Mouse (Mus musculus) lung, postnatal 0 days (tissue): ENCODE measurements around the gene Cela2a. TPM values are rescaled to one million over a fixed set of nuclear protein-coding genes. Genes with fewer than 3 reads are reported as not detected.

Source experiments
- ATAC-seq: fragments of 200-750 bp; cut with Nextera tagmentation; 2 replicates; pipeline ENCODE4 v1.8.0; 2017; ENCODE audit warnings: moderate library complexity
- DNase-seq: peaks from one replicate; pipeline ENCODE4 v3.0.0-alpha.2; 2016; ENCODE audit warnings: low spot score
- H3K27ac ChIP-seq: fragments of 300-500 bp; sonication (generic); 2 replicates; pipeline ENCODE4 v1.5.1; 2014; ENCODE audit warnings: antibody characterized with exemption, mild to moderate bottlenecking, low read length, mixed read lengths
- H3K27me3 ChIP-seq: fragments of 300-500 bp; sonication (generic); replicated peaks from 2 replicates; pipeline ENCODE4 v1.6.1; 2014; ENCODE audit warnings: low read length, mixed read lengths; ENCODE audit not compliant: insufficient read depth
- H3K36me3 ChIP-seq: fragments of 300-500 bp; sonication (generic); 2 replicates; pipeline ENCODE4 v1.6.1; 2014; ENCODE audit warnings: low read length, mixed read lengths; ENCODE audit not compliant: insufficient read depth
- H3K4me1 ChIP-seq: fragments of 300-500 bp; sonication (generic); 2 replicates; pipeline ENCODE4 v1.6.1; 2014; ENCODE audit warnings: antibody characterized with exemption, low read depth, low read length, mixed read lengths; ENCODE audit not compliant: insufficient read depth
- H3K4me2 ChIP-seq: fragments of 300-500 bp; sonication (generic); replicated peaks from 2 replicates; pipeline ENCODE4 v1.6.1; 2014; ENCODE audit warnings: low read depth, mild to moderate bottlenecking, low read length, moderate library complexity, mixed read lengths
- H3K4me3 ChIP-seq: fragments of 300-500 bp; sonication (generic); 2 replicates; pipeline ENCODE4 v1.5.1; 2014; ENCODE audit warnings: low read depth, low read length
- H3K9ac ChIP-seq: fragments of 300-500 bp; sonication (generic); replicated peaks from 2 replicates; pipeline ENCODE4 v1.6.1; 2014; ENCODE audit warnings: low read depth, mild to moderate bottlenecking
- H3K9me3 ChIP-seq: fragments of 300-500 bp; sonication (generic); 2 replicates; pipeline ENCODE4 v1.6.1; 2016; ENCODE audit warnings: low read length, mixed read lengths
- CTCF ChIP-seq: IDR thresholded peaks from 2 replicates; pipeline ENCODE4 v1.5.1; 2016; ENCODE audit warnings: antibody characterized with exemption, mild to moderate bottlenecking
- EP300 ChIP-seq: IDR thresholded peaks from 2 replicates; pipeline ENCODE4 v1.6.1; 2016; ENCODE audit warnings: antibody characterized with exemption, mild to moderate bottlenecking, control low read depth
- WGBS: fragments of 180-500 bp; shearing (Covaris S2); extraction: QIAGEN DNeasy Blood & Tissue Kit; methylation state at CpG from one replicate; pipeline ENCODE4 v1.1.7; 2014; 5-methylcytosine and 5-hydroxymethylcytosine counted together
- polyA plus RNA-seq: library from polyadenylated mRNA; unstranded; fragments of >200 nt; fragmentation: Nextera tagmentation; extraction: Ambion mirVana; gene quantifications from 2 replicates; pipeline ENCODE4 v1.2.1, GENCODE M21; 2015

The Cela2a gene
- polyA plus RNA-seq, 1 experiment from 2014 or later: not detected

GRCm38 (mm10) chr4:141834536-141835095 lies 8.7 kb upstream of the Cela2a start:
- ATAC-seq: no peak
- H3K4me1 ChIP-seq: no peaks in the 10 kb centered on the region
- H3K4me3 ChIP-seq: no peak overlapping the region
- H3K36me3 ChIP-seq: no peaks in the 10 kb centered on the region
- H3K27me3 ChIP-seq: no peaks in the 10 kb centered on the region
- no peak for DNase-seq
- H3K4me2 ChIP-seq: no peak overlapping the region
- 39% methylated on average over 5 of the region's 5 CpGs for WGBS
- H3K9me3 ChIP-seq: no peaks in the 10 kb centered on the region
- no peak overlapping the region for H3K27ac ChIP-seq
- no peak overlapping the region for H3K9ac ChIP-seq
- TF ChIP-seq EP300 (no peak), CTCF (no peak)

- Histone ChIP-seq H3K27ac (no peak overlapping the region), H3K4me2 (no peak overlapping the region), H3K9ac (no peak overlapping the region), H3K9me3 (no peaks in the 10 kb centered on the region), H3K4me3 (no peak overlapping the region), H3K27me3 (no peaks in the 10 kb centered on the region), H3K36me3 (no peaks in the 10 kb centered on the region), H3K4me1 (no peaks in the 10 kb centered on the region)
- TF ChIP-seq CTCF (no peak), EP300 (no peak)
- DNase-seq (no peak), ATAC-seq (no peak)
- WGBS: 33% methylated on average over 1 of the region's 1 CpGs
Measured at GRCm38 (mm10) chr4:141833911-141834310, 8.0 kb upstream of the Cela2a start.

- WGBS: 72% methylated on average over 7 of the region's 7 CpGs
Measured at GRCm38 (mm10) chr4:141831361-141831760, 5.4 kb upstream of the Cela2a start.

GRCm38 (mm10) chr4:141830381-141830780 lies 4.4 kb upstream of the Cela2a start:
- no peaks in the 10 kb centered on the region for H3K36me3 ChIP-seq
- no peak overlapping the region for H3K4me3 ChIP-seq
- TF ChIP-seq EP300 (no peak), CTCF (no peak)
- no peak overlapping the region for H3K4me2 ChIP-seq
- ATAC-seq: no peak
- H3K27ac ChIP-seq: no peak overlapping the region
- 51% methylated on average over 11 of the region's 11 CpGs for WGBS
- no peaks in the 10 kb centered on the region for H3K27me3 ChIP-seq
- H3K9ac ChIP-seq: no peak overlapping the region
- no peak for DNase-seq
- H3K9me3 ChIP-seq: no peaks in the 10 kb centered on the region
- no peaks in the 10 kb centered on the region for H3K4me1 ChIP-seq

More at GRCm38 (mm10) chr4:141831361-141831760, 5.4 kb upstream of the Cela2a start:
- Histone ChIP-seq H3K9me3 (no peaks in the 10 kb centered on the region), H3K4me3 (no peak overlapping the region), H3K36me3 (no peaks in the 10 kb centered on the region), H3K27ac (no peak overlapping the region), H3K4me1 (no peaks in the 10 kb centered on the region), H3K9ac (no peak overlapping the region), H3K4me2 (no peak overlapping the region), H3K27me3 (no peaks in the 10 kb centered on the region)
- TF ChIP-seq CTCF (no peak), EP300 (no peak)
- DNase-seq (no peak), ATAC-seq (no peak)

GRCm38 (mm10) chr4:141828177-141828576 lies 2.2 kb upstream of the Cela2a start:
- Histone ChIP-seq H3K4me1 (no peaks in the 10 kb centered on the region), H3K36me3 (no peaks in the 10 kb centered on the region), H3K27me3 (no peaks in the 10 kb centered on the region), H3K9me3 (no peaks in the 10 kb centered on the region), H3K4me3 (no peak overlapping the region), H3K4me2 (no peak overlapping the region), H3K27ac (no peak overlapping the region), H3K9ac (no peak overlapping the region)
- ATAC-seq (no peak), DNase-seq (no peak)
- 64% methylated on average over 4 of the region's 4 CpGs for WGBS
- TF ChIP-seq CTCF (no peak), EP300 (no peak)

- no peaks in the 10 kb centered on the region for H3K36me3 ChIP-seq
- 81% methylated on average over 2 of the region's 2 CpGs for WGBS
- H3K4me1 ChIP-seq: no peaks in the 10 kb centered on the region
Measured at GRCm38 (mm10) chr4:141827401-141827800, 1.4 kb upstream of the Cela2a start.

GRCm38 (mm10) chr4:141822979-141823378 lies 3.0 kb downstream of the Cela2a start:
- H3K4me1 ChIP-seq: no peaks in the 10 kb centered on the region
- no peak overlapping the region for H3K27ac ChIP-seq
- H3K27me3 ChIP-seq: no peaks in the 10 kb centered on the region
- no peak overlapping the region for H3K9ac ChIP-seq
- TF ChIP-seq CTCF (no peak), EP300 (no peak)
- H3K4me3 ChIP-seq: no peak overlapping the region
- 61% methylated on average over 3 of the region's 3 CpGs for WGBS
- no peak overlapping the region for H3K4me2 ChIP-seq
- ATAC-seq (peak; percentile 46; the same call in 1 of the 2 replicates), DNase-seq (peak; percentile 31)
- H3K36me3 ChIP-seq: no peaks in the 10 kb centered on the region
- no peaks in the 10 kb centered on the region for H3K9me3 ChIP-seq

More at GRCm38 (mm10) chr4:141827401-141827800, 1.4 kb upstream of the Cela2a start:
- Histone ChIP-seq H3K9ac (no peak overlapping the region), H3K9me3 (no peaks in the 10 kb centered on the region), H3K4me2 (no peak overlapping the region), H3K4me3 (no peak overlapping the region), H3K27ac (no peak overlapping the region), H3K27me3 (no peaks in the 10 kb centered on the region)
- no peak for DNase-seq
- TF ChIP-seq EP300 (no peak), CTCF (no peak)
- no peak for ATAC-seq
